Mouse (Mus musculus) stomach, embryonic 14.5 days (tissue): ENCODE data around the gene Heyl. TPM values are rescaled to one million over a fixed set of nuclear protein-coding genes. Genes with fewer than 3 reads are reported as not detected.

ENCODE experiments used
- ATAC-seq: fragments of 200-750 bp; cut with Nextera tagmentation; 2 replicates; pipeline ENCODE4 v1.8.0; 2017; ENCODE audit warnings: low read depth, moderate TSS enrichment; ENCODE audit not compliant: insufficient number of reproducible peaks, insufficient read depth, low FRiP score
- H3K27ac ChIP-seq: fragments of 300-500 bp; sonication (generic); 2 replicates; pipeline ENCODE4 v1.5.1; 2014; ENCODE audit warnings: mild to moderate bottlenecking, low read length, moderate library complexity, mixed read lengths
- H3K27me3 ChIP-seq: fragments of 300-500 bp; sonication (generic); 2 replicates; pipeline ENCODE4 v1.6.1; 2014; ENCODE audit warnings: low read length, control low read depth, mixed read lengths; ENCODE audit not compliant: control insufficient read depth, insufficient read depth
- H3K36me3 ChIP-seq: fragments of 300-500 bp; sonication (generic); 2 replicates; pipeline ENCODE4 v1.6.1; 2014; ENCODE audit warnings: mild to moderate bottlenecking, control low read depth, low read length, moderate library complexity, mixed read lengths; ENCODE audit not compliant: control insufficient read depth, insufficient read depth
- H3K4me1 ChIP-seq: fragments of 300-500 bp; sonication (generic); 2 replicates; pipeline ENCODE4 v1.6.1; 2014; ENCODE audit warnings: low read length, control low read depth, mixed read lengths; ENCODE audit not compliant: control insufficient read depth, insufficient read depth
- H3K4me2 ChIP-seq: fragments of 300-500 bp; sonication (generic); replicated peaks from 2 replicates; pipeline ENCODE4 v1.6.1; 2014; ENCODE audit warnings: low read depth, low read length, control low read depth
- H3K4me3 ChIP-seq: fragments of 300-500 bp; sonication (generic); 2 replicates; pipeline ENCODE4 v1.5.1; 2014; ENCODE audit warnings: low read depth, low read length, control low read depth
- H3K9ac ChIP-seq: fragments of 300-500 bp; sonication (generic); replicated peaks from 2 replicates; pipeline ENCODE4 v1.6.1; 2014; ENCODE audit warnings: low read depth, mild to moderate bottlenecking, control low read depth, low read length, moderate library complexity, mixed read lengths
- H3K9me3 ChIP-seq: fragments of 300-500 bp; sonication (generic); 2 replicates; pipeline ENCODE4 v1.6.1; 2016; ENCODE audit warnings: low read depth, low read length, control low read depth; ENCODE audit not compliant: control insufficient read depth
- WGBS: fragments of 180-500 bp; shearing (Covaris S2); extraction: QIAGEN DNeasy Blood & Tissue Kit; methylation state at CpG from one replicate; pipeline ENCODE4 v1.1.7; 2014; 5-methylcytosine and 5-hydroxymethylcytosine counted together
- polyA plus RNA-seq: library from polyadenylated mRNA; unstranded; fragments of >200 nt; fragmentation: Nextera tagmentation; extraction: Ambion mirVana; gene quantifications from 2 replicates; pipeline ENCODE4 v1.2.1, GENCODE M21; 2014

Gene Heyl
- polyA plus RNA-seq, 1 experiment from 2014 or later, result 20.6 TPM

DNA sequence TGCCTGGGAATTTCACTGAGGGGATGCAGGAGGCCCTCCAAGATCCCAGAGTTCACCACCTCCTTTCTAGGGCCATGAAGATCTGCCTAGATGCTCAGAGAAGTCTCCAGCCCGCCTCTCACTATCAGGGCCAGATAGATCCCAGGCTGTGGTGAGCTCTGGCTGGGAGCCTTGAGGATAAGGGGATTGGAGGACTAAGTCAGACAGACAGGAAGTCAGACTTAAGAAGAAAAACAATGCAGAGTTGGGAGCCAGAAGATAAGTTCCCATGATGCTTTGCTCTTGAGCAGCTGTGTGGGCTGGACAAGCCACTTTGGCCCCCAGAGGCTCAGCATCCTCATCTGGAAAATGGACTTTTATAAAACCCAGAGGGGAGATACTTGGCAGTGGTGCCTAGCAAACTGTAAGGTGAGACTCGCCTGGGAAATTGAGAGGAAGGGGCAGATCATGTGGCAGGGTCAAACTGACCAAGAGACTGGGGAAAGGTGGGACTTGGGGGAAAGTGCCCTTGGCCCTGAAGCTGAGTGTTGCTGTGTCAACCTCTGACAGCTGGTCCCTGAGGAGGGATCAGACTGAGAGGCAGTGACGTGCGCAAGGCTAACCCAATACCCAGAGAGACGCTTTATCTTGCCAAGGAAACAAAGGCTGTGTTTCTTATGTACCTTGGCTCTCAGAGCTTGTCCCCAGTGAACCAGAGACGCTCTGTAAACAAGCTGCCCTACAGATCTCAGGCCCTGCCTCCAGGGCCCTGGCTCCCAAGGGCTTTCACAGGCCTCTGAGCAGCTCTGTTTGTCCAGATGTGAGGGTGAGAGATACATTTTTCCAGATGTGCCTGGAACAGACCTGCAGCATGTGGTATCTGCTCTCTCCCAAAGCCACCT is 4.3 kb downstream of the Heyl start:
- Histone ChIP-seq H3K9me3 (no peaks in the 10 kb centered on the region), H3K4me1 (peaks cover 25% of the 10 kb centered on the region), H3K4me2 (0 out of 2 replicates have a peak overlapping the region, but pooled peaks have one; percentile 17), H3K36me3 (no peaks in the 10 kb centered on the region), H3K4me3 (no peak overlapping the region), H3K27ac (no peak overlapping the region; the same call in 1 of the 2 replicates), H3K9ac (no peak overlapping the region), H3K27me3 (no peaks in the 10 kb centered on the region)
- 66% methylated on average over 6 of the region's 6 CpGs for WGBS
- ATAC-seq, result no peak

DNA sequence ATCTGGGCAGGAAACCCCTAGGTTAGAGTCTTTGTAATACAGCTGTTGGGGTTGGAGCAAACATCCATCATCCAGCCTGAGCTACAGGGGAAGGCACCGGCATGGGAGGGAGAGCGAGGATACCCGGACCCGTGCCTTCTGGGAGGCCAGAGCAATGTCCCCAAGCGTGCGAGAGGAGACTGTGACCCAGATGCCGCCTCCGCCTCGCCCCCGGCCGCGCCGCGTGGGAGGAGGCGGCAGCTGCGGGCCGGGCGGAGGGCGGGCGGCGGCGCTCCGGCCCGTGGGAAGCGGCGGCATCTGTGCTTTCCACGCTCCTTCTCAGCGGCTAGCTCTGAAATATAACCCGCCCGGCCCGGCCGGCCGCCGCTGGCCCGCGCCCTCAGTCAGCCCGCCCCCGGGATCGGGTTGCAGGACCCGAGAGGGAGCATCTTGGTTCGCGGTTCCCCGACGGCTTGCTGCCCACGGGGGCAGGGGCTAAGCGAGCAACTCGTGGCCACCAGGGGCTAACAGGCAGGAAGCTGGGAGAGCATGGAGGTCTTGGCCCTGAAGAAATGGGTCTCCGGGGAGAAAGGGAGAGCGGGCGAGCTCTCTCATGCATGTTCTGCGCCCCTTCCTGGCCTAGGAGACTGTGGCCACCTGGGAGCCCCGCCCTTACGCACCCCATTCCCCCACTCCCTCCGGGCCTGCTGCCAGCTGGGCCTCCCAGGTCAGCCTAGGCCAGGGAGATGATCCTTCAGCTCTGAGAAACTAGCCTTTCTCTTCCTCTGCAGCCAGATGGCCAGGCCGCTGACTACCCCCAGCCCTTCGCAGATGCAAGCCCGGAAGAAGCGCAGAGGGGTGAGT is 6.2 kb downstream of the Heyl start:
- peak; percentile 49; the same call in 1 of the 2 replicates for ATAC-seq
- Histone ChIP-seq H3K9ac (peak overlapping the region; percentile 30; the same call in 1 of the 2 replicates), H3K9me3 (no peaks in the 10 kb centered on the region), H3K27me3 (no peaks in the 10 kb centered on the region), H3K4me3 (peak overlapping the region; percentile 21), H3K27ac (peak overlapping the region; percentile 85), H3K36me3 (no peaks in the 10 kb centered on the region), H3K4me1 (peaks cover 19% of the 10 kb centered on the region), H3K4me2 (peak overlapping the region; percentile 51)
- WGBS, result 5% methylated on average over 58 of the region's 58 CpGs

DNA sequence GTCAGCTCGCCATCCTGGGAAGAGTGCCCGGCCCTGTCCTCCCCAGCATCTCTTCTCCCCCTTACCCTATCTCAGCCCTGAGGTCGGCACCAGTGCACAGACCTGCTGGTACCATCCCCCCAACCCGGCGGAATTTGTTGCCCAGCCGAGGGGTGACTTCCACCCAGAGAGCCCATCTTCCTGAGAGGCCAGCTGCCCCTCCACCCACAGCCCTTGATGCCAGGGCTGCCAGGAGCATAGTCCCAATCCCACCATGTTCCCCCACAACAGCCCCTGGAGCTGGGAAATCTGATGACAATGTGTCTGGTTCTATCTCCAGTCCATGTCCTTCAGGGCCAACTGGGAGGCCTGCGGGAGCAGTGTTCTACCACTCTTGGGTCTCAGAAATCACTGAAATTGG is 12.9 kb downstream of the Heyl start:
- H3K9ac ChIP-seq, result no peak overlapping the region
- no peak overlapping the region for H3K4me2 ChIP-seq
- no peak overlapping the region for H3K4me3 ChIP-seq
- no peaks in the 10 kb centered on the region for H3K27me3 ChIP-seq
- 83% methylated on average over 7 of the region's 7 CpGs for WGBS
- H3K9me3 ChIP-seq, result no peaks in the 10 kb centered on the region
- ATAC-seq, result no peak
- H3K36me3 ChIP-seq, result no peaks in the 10 kb centered on the region
- H3K27ac ChIP-seq, result peak overlapping the region; percentile 23; the same call in 1 of the 2 replicates
- peaks cover 22% of the 10 kb centered on the region for H3K4me1 ChIP-seq

DNA sequence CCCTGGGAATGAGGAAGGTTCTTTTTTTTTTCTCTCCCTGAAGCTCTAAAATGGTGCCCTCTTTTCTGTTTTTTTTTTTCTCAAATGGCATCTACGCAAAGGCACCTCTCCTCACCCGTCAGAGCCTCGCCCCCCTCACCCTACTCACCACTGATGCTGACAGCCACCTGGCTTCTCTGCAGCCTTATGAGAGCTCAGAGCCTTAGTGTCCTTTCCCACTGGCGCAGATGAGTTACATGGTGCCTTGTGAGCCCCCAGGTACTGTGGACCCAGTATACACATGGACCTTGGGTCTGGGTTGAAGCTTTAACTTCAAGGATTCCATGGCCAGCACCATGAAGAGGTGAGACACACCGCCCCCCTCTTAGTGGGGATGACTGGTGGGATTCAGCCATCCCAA is 13.3 kb downstream of the Heyl start:
- no peaks in the 10 kb centered on the region for H3K27me3 ChIP-seq
- WGBS, result 93% methylated on average over 5 of the region's 5 CpGs
- no peak for ATAC-seq
- no peak overlapping the region for H3K4me3 ChIP-seq
- H3K4me2 ChIP-seq, result no peak overlapping the region
- no peaks in the 10 kb centered on the region for H3K36me3 ChIP-seq
- H3K9me3 ChIP-seq, result no peaks in the 10 kb centered on the region
- H3K9ac ChIP-seq, result no peak overlapping the region
- H3K27ac ChIP-seq, result peak overlapping the region; percentile 23; the same call in 1 of the 2 replicates
- H3K4me1 ChIP-seq, result peaks cover 22% of the 10 kb centered on the region

DNA sequence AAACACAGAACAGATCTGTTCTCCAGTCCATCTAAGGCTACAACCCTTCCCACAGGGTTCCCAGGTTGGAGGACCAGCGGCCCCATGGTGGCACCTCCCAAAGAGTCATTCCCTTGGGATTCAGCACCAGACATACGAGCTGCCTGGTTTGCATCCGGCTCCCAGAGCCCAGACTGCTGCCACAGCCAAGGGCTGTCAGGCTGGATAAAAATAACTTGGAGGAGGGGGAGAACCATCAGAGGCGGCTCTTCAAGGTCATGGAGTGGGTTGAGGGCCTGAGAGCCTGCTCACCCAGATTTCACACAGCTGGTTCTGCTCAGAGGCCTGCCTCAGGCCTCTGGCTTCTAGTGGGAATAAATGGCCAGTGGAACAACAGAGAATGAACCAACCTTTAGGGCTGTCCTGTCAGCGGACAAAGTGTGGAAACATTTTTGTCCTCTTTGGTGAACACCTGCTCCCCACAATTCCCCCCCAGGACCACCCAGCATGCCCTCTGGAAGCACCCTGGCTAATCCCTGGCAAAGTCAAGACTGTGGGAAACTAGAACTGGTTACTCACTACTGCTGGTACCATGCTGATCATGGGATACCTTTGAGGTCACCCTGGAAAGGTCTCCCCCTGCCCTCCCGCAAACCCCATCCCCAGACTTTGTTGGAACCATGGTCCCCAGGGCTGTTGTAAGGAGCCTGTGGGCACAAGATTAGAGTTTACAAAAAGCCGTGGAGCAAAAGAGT is 14.0 kb downstream of the Heyl start:
- no peaks in the 10 kb centered on the region for H3K27me3 ChIP-seq
- no peaks in the 10 kb centered on the region for H3K9me3 ChIP-seq
- H3K4me1 ChIP-seq, result peaks cover 22% of the 10 kb centered on the region
- H3K4me3 ChIP-seq, result no peak overlapping the region
- H3K36me3 ChIP-seq, result no peaks in the 10 kb centered on the region
- WGBS, result 36% methylated on average over 7 of the region's 7 CpGs
- H3K9ac ChIP-seq, result no peak overlapping the region
- H3K4me2 ChIP-seq, result no peak overlapping the region
- peak; percentile 65; the same call in 1 of the 2 replicates for ATAC-seq
- peak overlapping the region; percentile 40; the same call in 1 of the 2 replicates for H3K27ac ChIP-seq

DNA sequence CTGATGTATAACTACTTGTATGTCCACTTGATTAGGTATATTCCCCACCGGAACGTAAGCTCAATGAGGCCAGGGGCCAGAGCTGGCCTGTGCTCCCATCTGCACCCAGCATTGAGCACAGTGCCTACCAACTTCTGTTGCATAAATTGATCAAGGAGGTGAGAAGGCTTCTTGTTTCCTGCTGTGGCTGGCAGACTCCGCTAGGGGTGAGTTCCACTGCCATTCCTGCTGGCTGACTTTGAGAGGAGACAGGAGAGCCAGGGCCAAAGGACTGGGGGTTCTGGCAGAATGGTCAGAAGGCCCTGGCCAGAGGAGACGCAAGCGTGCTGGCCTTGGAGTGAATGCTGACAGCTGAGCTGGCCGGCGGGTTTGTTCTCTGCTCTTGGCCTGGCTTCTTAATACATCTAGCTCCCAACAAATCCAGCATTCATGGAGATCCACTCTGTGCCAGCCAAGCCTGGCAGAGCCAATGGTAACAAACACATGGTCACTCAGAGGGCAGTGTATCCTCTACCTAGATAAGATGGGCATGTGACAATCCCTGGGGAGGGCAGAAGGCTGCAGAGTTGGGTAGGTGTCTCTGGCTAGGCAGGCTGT is 15.7 kb downstream of the Heyl start:
- H3K9ac ChIP-seq, result no peak overlapping the region
- H3K27ac ChIP-seq, result no peak overlapping the region
- no peaks in the 10 kb centered on the region for H3K27me3 ChIP-seq
- no peaks in the 10 kb centered on the region for H3K36me3 ChIP-seq
- no peak for ATAC-seq
- 79% methylated on average over 7 of the region's 7 CpGs for WGBS
- H3K4me2 ChIP-seq, result no peak overlapping the region
- H3K9me3 ChIP-seq, result no peaks in the 10 kb centered on the region
- peaks cover 22% of the 10 kb centered on the region for H3K4me1 ChIP-seq
- no peak overlapping the region for H3K4me3 ChIP-seq

DNA sequence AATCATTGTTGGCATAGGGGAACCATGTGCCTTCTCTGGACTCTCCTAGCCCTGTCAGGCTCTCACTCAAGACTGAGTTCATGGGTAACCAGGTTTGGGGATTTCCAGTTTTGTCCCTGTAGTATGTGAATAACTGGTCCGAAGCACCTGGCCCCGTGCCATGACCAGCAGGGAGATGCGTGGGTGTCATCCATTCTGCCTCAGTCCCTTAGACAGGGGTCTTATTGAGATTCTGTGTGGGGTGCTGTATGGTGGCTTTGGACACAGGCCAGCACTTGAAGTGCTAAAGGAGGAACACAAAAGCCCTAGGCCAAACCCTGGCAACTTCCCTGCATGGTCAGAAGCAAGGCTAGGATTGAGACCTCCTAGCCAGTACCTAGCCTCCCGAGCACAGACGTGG is 18.9 kb downstream of the Heyl start:
- no peak for ATAC-seq
- H3K27ac ChIP-seq, result no peak overlapping the region
- no peak overlapping the region for H3K4me3 ChIP-seq
- no peaks in the 10 kb centered on the region for H3K9me3 ChIP-seq
- H3K4me2 ChIP-seq, result no peak overlapping the region
- no peaks in the 10 kb centered on the region for H3K36me3 ChIP-seq
- H3K4me1 ChIP-seq, result peaks cover 15% of the 10 kb centered on the region
- no peak overlapping the region for H3K9ac ChIP-seq
- no peaks in the 10 kb centered on the region for H3K27me3 ChIP-seq
- WGBS, result 75% methylated on average over 5 of the region's 5 CpGs
